Mouse (Mus musculus): ENCODE data around the gene Tpp2. TPM values are rescaled to one million over a fixed set of nuclear protein-coding genes. Genes with fewer than 3 reads are reported as not detected.
"Not testable (repeated sequence)": the region's sequence is repeated elsewhere in the genome, so short reads cannot be mapped to it uniquely, and the experiment has no call there.

The Tpp2 gene
- 59.2 and 69.0 TPM in 2 replicates for polyA plus RNA-seq (2014; fragmentation: Nextera tagmentation; extraction: Ambion mirVana)

GRCm38 (mm10) chr1:43933488-43934415 lies at the start of gene Tpp2:
Gene Tpp2, plus strand, starts transcription at chr1:43933647.
- peak within 1 kb of the TSS; percentile 100 for H3K4me3 ChIP-seq (ENCODE audit: low read depth, low read length)
- H3K4me2 ChIP-seq (ENCODE audit: low read depth, low read length) = peak within 1 kb of the TSS; percentile 70
- peaks cover 14% of the 10 kb centered on the region for H3K4me1 ChIP-seq (ENCODE audit: control insufficient read depth, insufficient read depth, low read length)
- peak within 1 kb of the TSS; percentile 92 for H3K27ac ChIP-seq (ENCODE audit: low read depth, low read length)
- peak; percentile 100 for ATAC-seq (ENCODE audit: low read depth)
- no peaks in the 10 kb centered on the region for H3K9me3 ChIP-seq (ENCODE audit: control insufficient read depth, low read length)
- under 1% methylated on average over 81 of the region's 81 CpGs for WGBS
- peak within 1 kb of the TSS; percentile 96 for H3K9ac ChIP-seq (replicated peaks; ENCODE audit: low read depth, low read length)
- H3K27me3 ChIP-seq (ENCODE audit: control insufficient read depth, insufficient read depth, low read length) = peaks cover 3% of the 10 kb centered on the region; the same call in 1 of the 2 replicates
- no peaks in the 10 kb centered on the region for H3K36me3 ChIP-seq (ENCODE audit: control insufficient read depth, insufficient read depth, low read length)

GRCm38 (mm10) chr1:43888358-43888757 lies 45.1 kb upstream of the Tpp2 start:
- H3K27me3 ChIP-seq (ENCODE audit: control insufficient read depth, insufficient read depth, low read length); H3K4me2 ChIP-seq (ENCODE audit: low read depth, low read length); H3K9me3 ChIP-seq (ENCODE audit: control insufficient read depth, low read length); H3K27ac ChIP-seq (ENCODE audit: low read depth, low read length); H3K36me3 ChIP-seq (ENCODE audit: control insufficient read depth, insufficient read depth, low read length); H3K9ac ChIP-seq (replicated peaks; ENCODE audit: low read depth, low read length); H3K4me3 ChIP-seq (ENCODE audit: low read depth, low read length); H3K4me1 ChIP-seq (ENCODE audit: control insufficient read depth, insufficient read depth, low read length); ATAC-seq (ENCODE audit: low read depth): not testable (repeated sequence)
- 91% methylated on average over 11 of the region's 11 CpGs for WGBS

DNA sequence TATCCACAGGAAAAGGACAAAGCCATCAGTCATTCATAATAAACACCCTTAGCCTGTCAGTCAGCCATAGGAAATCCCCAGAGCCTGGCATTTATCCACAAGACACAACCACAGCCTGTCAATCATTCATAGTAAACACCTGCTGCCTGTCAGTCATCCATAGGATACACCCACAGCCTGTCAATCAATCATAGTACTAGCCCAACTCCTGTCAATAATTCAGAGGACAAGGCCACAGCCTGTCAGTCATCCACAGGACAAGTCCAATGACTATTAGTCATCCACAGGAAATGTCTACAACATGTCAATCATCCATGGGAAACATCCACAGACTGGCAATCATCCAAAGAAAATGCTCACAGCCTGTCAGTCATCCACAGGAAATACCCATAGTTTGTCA lies 37.7 kb upstream of the Tpp2 start:
- no peak overlapping the region for H3K9ac ChIP-seq (replicated peaks; ENCODE audit: low read depth, low read length)
- no peaks in the 10 kb centered on the region for H3K9me3 ChIP-seq (ENCODE audit: control insufficient read depth, low read length)

DNA sequence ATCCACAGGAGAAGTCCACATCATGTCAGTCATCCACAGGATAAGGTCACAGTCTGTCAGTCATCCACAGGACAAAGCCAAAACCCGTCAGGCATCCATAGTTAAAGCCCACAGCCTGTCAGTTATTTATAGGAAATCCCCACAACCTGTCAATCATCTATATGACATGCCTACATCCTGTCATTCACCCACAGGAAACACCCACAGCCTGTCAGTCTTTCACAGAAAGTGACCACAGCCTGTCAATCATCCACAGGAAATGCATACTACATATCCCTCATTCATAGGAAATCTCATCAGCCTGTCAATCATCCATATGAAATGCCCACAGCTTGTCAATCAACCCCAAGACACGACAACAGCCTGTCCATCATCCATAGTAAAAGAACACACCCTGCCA lies 36.3 kb upstream of the Tpp2 start:
- WGBS = 85% methylated on average over 2 of the region's 2 CpGs
- no peaks in the 10 kb centered on the region for H3K4me1 ChIP-seq (ENCODE audit: control insufficient read depth, insufficient read depth, low read length)
- no peak for ATAC-seq (ENCODE audit: low read depth)

More for the DNA sequence above, 37.7 kb upstream of the Tpp2 start:
- Histone ChIP-seq H3K4me1 (ENCODE audit: control insufficient read depth, insufficient read depth, low read length) (no peaks in the 10 kb centered on the region), H3K4me3 (ENCODE audit: low read depth, low read length) (no peak overlapping the region), H3K27me3 (ENCODE audit: control insufficient read depth, insufficient read depth, low read length) (no peaks in the 10 kb centered on the region), H3K4me2 (ENCODE audit: low read depth, low read length) (no peak overlapping the region), H3K36me3 (ENCODE audit: control insufficient read depth, insufficient read depth, low read length) (no peaks in the 10 kb centered on the region), H3K27ac (ENCODE audit: low read depth, low read length) (no peak overlapping the region)
- ATAC-seq (ENCODE audit: low read depth) = no peak

GRCm38 (mm10) chr1:43897987-43898386 lies 35.5 kb upstream of the Tpp2 start:
- H3K9ac ChIP-seq (replicated peaks; ENCODE audit: low read depth, low read length) = no peak overlapping the region
- H3K27ac ChIP-seq (ENCODE audit: low read depth, low read length) = no peak overlapping the region
- H3K27me3 ChIP-seq (ENCODE audit: control insufficient read depth, insufficient read depth, low read length) = no peaks in the 10 kb centered on the region
- ATAC-seq (ENCODE audit: low read depth) = no peak
- no peak overlapping the region for H3K4me2 ChIP-seq (ENCODE audit: low read depth, low read length)
- H3K36me3 ChIP-seq (ENCODE audit: control insufficient read depth, insufficient read depth, low read length) = no peaks in the 10 kb centered on the region
- no peaks in the 10 kb centered on the region for H3K9me3 ChIP-seq (ENCODE audit: control insufficient read depth, low read length)
- no peak overlapping the region for H3K4me3 ChIP-seq (ENCODE audit: low read depth, low read length)
- 89% methylated on average over 18 of the region's 18 CpGs for WGBS
- H3K4me1 ChIP-seq (ENCODE audit: control insufficient read depth, insufficient read depth, low read length) = no peaks in the 10 kb centered on the region

More for the DNA sequence above, 36.3 kb upstream of the Tpp2 start:
- Histone ChIP-seq H3K27ac (ENCODE audit: low read depth, low read length) (no peak overlapping the region), H3K9me3 (ENCODE audit: control insufficient read depth, low read length) (no peaks in the 10 kb centered on the region), H3K4me3 (ENCODE audit: low read depth, low read length) (no peak overlapping the region), H3K9ac (replicated peaks; ENCODE audit: low read depth, low read length) (no peak overlapping the region), H3K27me3 (ENCODE audit: control insufficient read depth, insufficient read depth, low read length) (no peaks in the 10 kb centered on the region), H3K4me2 (ENCODE audit: low read depth, low read length) (no peak overlapping the region), H3K36me3 (ENCODE audit: control insufficient read depth, insufficient read depth, low read length) (no peaks in the 10 kb centered on the region)

DNA sequence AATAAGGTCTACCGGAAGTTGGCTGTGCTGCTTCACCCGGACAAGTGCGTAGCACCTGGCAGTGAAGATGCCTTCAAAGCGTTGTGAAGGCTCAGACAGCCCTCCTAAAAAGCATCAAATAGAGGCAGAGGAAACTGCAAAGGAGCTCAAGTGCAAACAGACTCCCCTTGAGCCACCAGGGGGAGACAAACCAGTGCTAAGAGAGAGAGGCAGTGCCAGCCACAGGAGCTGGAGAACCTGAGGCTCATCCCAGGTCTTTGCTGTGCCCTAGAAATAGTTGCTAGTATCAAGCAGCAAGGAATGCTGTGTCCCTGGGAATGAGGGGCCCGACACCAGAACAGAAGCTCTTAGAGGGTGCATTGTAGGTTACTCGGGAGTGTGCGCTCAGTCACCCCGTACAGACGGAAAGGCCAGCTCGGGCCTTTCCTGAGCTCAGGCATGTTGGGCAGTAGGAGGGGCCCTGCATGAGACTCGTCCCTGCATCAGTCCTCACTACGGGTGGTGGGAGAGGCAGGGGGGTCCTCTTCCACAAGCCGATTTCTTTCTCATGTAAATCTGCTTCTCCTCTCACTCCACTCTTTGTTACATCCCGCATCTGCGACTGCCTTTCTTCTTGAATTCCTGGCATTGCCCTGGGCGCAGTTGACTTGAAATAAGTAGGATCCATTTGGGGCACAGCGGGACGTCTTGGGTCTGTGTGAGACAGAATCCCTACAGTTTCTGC lies 34.3 kb upstream of the Tpp2 start:
- H3K27ac ChIP-seq (ENCODE audit: low read depth, low read length) = no peak overlapping the region
- 9% methylated on average over 18 of the region's 18 CpGs for WGBS
- no peaks in the 10 kb centered on the region for H3K36me3 ChIP-seq (ENCODE audit: control insufficient read depth, insufficient read depth, low read length)

GRCm38 (mm10) chr1:43902417-43902816 lies 31.0 kb upstream of the Tpp2 start:
- H3K27me3 ChIP-seq (ENCODE audit: control insufficient read depth, insufficient read depth, low read length) = no peaks in the 10 kb centered on the region
- H3K9me3 ChIP-seq (ENCODE audit: control insufficient read depth, low read length) = no peaks in the 10 kb centered on the region
- H3K27ac ChIP-seq (ENCODE audit: low read depth, low read length) = no peak overlapping the region
- H3K4me2 ChIP-seq (ENCODE audit: low read depth, low read length) = no peak overlapping the region
- H3K4me3 ChIP-seq (ENCODE audit: low read depth, low read length) = no peak overlapping the region
- H3K9ac ChIP-seq (replicated peaks; ENCODE audit: low read depth, low read length) = no peak overlapping the region
- H3K36me3 ChIP-seq (ENCODE audit: control insufficient read depth, insufficient read depth, low read length) = no peaks in the 10 kb centered on the region
- no peaks in the 10 kb centered on the region for H3K4me1 ChIP-seq (ENCODE audit: control insufficient read depth, insufficient read depth, low read length)
- ATAC-seq (ENCODE audit: low read depth) = no peak
- 88% methylated on average over 1 of the region's 1 CpGs for WGBS

More for the DNA sequence above, 34.3 kb upstream of the Tpp2 start:
- peak; percentile 94 for ATAC-seq (ENCODE audit: low read depth)
- no peaks in the 10 kb centered on the region for H3K9me3 ChIP-seq (ENCODE audit: control insufficient read depth, low read length)
- H3K4me3 ChIP-seq (ENCODE audit: low read depth, low read length) = peak overlapping the region; percentile 27
- H3K4me1 ChIP-seq (ENCODE audit: control insufficient read depth, insufficient read depth, low read length) = no peaks in the 10 kb centered on the region
- H3K4me2 ChIP-seq (ENCODE audit: low read depth, low read length) = peak overlapping the region; percentile 65
- no peaks in the 10 kb centered on the region for H3K27me3 ChIP-seq (ENCODE audit: control insufficient read depth, insufficient read depth, low read length)
- peak overlapping the region; percentile 39 for H3K9ac ChIP-seq (replicated peaks; ENCODE audit: low read depth, low read length)

- Histone ChIP-seq H3K9me3 (ENCODE audit: control insufficient read depth, low read length) (no peaks in the 10 kb centered on the region), H3K4me3 (ENCODE audit: low read depth, low read length) (no peak overlapping the region), H3K36me3 (ENCODE audit: control insufficient read depth, insufficient read depth, low read length) (no peaks in the 10 kb centered on the region), H3K9ac (replicated peaks; ENCODE audit: low read depth, low read length) (no peak overlapping the region), H3K4me2 (ENCODE audit: low read depth, low read length) (no peak overlapping the region), H3K27me3 (ENCODE audit: control insufficient read depth, insufficient read depth, low read length) (no peaks in the 10 kb centered on the region), H3K27ac (ENCODE audit: low read depth, low read length) (no peak overlapping the region), H3K4me1 (ENCODE audit: control insufficient read depth, insufficient read depth, low read length) (no peaks in the 10 kb centered on the region)
- 71% methylated on average over 4 of the region's 4 CpGs for WGBS
- no peak for ATAC-seq (ENCODE audit: low read depth)
Observed at GRCm38 (mm10) chr1:43902855-43903254, 30.6 kb upstream of the Tpp2 start.

GRCm38 (mm10) chr1:43915428-43915827 lies 18.0 kb upstream of the Tpp2 start:
- H3K4me3 ChIP-seq (ENCODE audit: low read depth, low read length) = no peak overlapping the region
- H3K9me3 ChIP-seq (ENCODE audit: control insufficient read depth, low read length) = no peaks in the 10 kb centered on the region
- no peak overlapping the region for H3K4me2 ChIP-seq (ENCODE audit: low read depth, low read length)
- 67% methylated on average over 2 of the region's 2 CpGs for WGBS
- no peak for ATAC-seq (ENCODE audit: low read depth)
- H3K4me1 ChIP-seq (ENCODE audit: control insufficient read depth, insufficient read depth, low read length) = no peaks in the 10 kb centered on the region
- no peaks in the 10 kb centered on the region for H3K36me3 ChIP-seq (ENCODE audit: control insufficient read depth, insufficient read depth, low read length)
- H3K27ac ChIP-seq (ENCODE audit: low read depth, low read length) = no peak overlapping the region
- H3K27me3 ChIP-seq (ENCODE audit: control insufficient read depth, insufficient read depth, low read length) = no peaks in the 10 kb centered on the region
- H3K9ac ChIP-seq (replicated peaks; ENCODE audit: low read depth, low read length) = no peak overlapping the region
